Mouse (Mus musculus): ENCODE results near the gene Slc27a3.

Gene Slc27a3

GRCm38 (mm10) chr3:90389511-90390490, at the start of gene Slc27a3:
Gene Slc27a3 (minus strand): TSS chr3:90389938.
- DNase-seq (ENCODE audit: low spot score): peak; percentile 85

GRCm38 (mm10) chr3:90437131-90437530, 47.4 kb upstream of the Slc27a3 start:
- no peak for DNase-seq (ENCODE audit: low spot score)

- peak; percentile 29 for DNase-seq (ENCODE audit: low spot score)
Measured at GRCm38 (mm10) chr3:90434073-90434730, 44.5 kb upstream of the Slc27a3 start.

GRCm38 (mm10) chr3:90433381-90434020, 43.8 kb upstream of the Slc27a3 start, which contains the start of gene Ints3:
Gene Ints3 (minus strand): TSS chr3:90433622.
- peak; percentile 99 for DNase-seq (ENCODE audit: low spot score)

GRCm38 (mm10) chr3:90432811-90433219, 43.1 kb upstream of the Slc27a3 start:
- no peak for DNase-seq (ENCODE audit: low spot score)

GRCm38 (mm10) chr3:90432348-90432747, 42.6 kb upstream of the Slc27a3 start:
- DNase-seq (ENCODE audit: low spot score): no peak

GRCm38 (mm10) chr3:90429576-90429975, 39.8 kb upstream of the Slc27a3 start:
- DNase-seq (ENCODE audit: low spot score): no peak

GRCm38 (mm10) chr3:90428186-90428585, 38.4 kb upstream of the Slc27a3 start:
- DNase-seq (ENCODE audit: low spot score): no peak

- DNase-seq (ENCODE audit: low spot score): no peak
Measured at GRCm38 (mm10) chr3:90427574-90427973, 37.8 kb upstream of the Slc27a3 start.

- DNase-seq (ENCODE audit: low spot score): no peak
Measured at GRCm38 (mm10) chr3:90425499-90425898, 35.8 kb upstream of the Slc27a3 start.

GRCm38 (mm10) chr3:90423549-90423948, 33.8 kb upstream of the Slc27a3 start:
- DNase-seq (ENCODE audit: low spot score): no peak

- DNase-seq (ENCODE audit: low spot score): no peak
Measured at GRCm38 (mm10) chr3:90420696-90421095, 31.0 kb upstream of the Slc27a3 start.

- DNase-seq (ENCODE audit: low spot score): no peak
Measured at GRCm38 (mm10) chr3:90413011-90413396, 23.3 kb upstream of the Slc27a3 start.

- DNase-seq (ENCODE audit: low spot score): peak; percentile 80
Measured at GRCm38 (mm10) chr3:90412312-90413010, 22.7 kb upstream of the Slc27a3 start.

GRCm38 (mm10) chr3:90408721-90409120, 19.0 kb upstream of the Slc27a3 start:
- DNase-seq (ENCODE audit: low spot score): no peak

- DNase-seq (ENCODE audit: low spot score): no peak
Measured at GRCm38 (mm10) chr3:90406414-90406813, 16.7 kb upstream of the Slc27a3 start.

- no peak for DNase-seq (ENCODE audit: low spot score)
Measured at GRCm38 (mm10) chr3:90404609-90405008, 14.9 kb upstream of the Slc27a3 start.

GRCm38 (mm10) chr3:90404121-90404520, 14.4 kb upstream of the Slc27a3 start:
- no peak for DNase-seq (ENCODE audit: low spot score)

- no peak for DNase-seq (ENCODE audit: low spot score)
Measured at GRCm38 (mm10) chr3:90400993-90401392, 11.3 kb upstream of the Slc27a3 start.

GRCm38 (mm10) chr3:90395629-90396028, 5.9 kb upstream of the Slc27a3 start:
- no peak for DNase-seq (ENCODE audit: low spot score)

GRCm38 (mm10) chr3:90392661-90393060, 2.9 kb upstream of the Slc27a3 start:
- DNase-seq (ENCODE audit: low spot score): no peak

GRCm38 (mm10) chr3:90391941-90392340, 2.2 kb upstream of the Slc27a3 start:
- DNase-seq (ENCODE audit: low spot score): no peak

Data from MN1 (cell line).